Mouse (Mus musculus): ENCODE measurements around the gene Ppp1r12b. TPM values are rescaled to one million over a fixed set of nuclear protein-coding genes. Genes with fewer than 3 reads are reported as not detected.

The Ppp1r12b gene
- polyA plus RNA-seq, 1 experiment from 2014 or later = 8.9 TPM

GRCm38 (mm10) chr1:134817120-134817519 is 138.6 kb downstream of the Ppp1r12b start:
- no peak for ATAC-seq (ENCODE audit: insufficient number of reproducible peaks, low FRiP score, low TSS enrichment, low read depth)
- H3K4me3 ChIP-seq = no peak overlapping the region
- H3K4me1 ChIP-seq = peaks cover 29% of the 10 kb centered on the region
- 93% methylated on average over 1 of the region's 1 CpGs for WGBS
- no peaks in the 10 kb centered on the region for H3K9me3 ChIP-seq
- no peaks in the 10 kb centered on the region for H3K27me3 ChIP-seq
- H3K9ac ChIP-seq = no peak overlapping the region
- H3K4me2 ChIP-seq = no peak overlapping the region
- no peaks in the 10 kb centered on the region for H3K36me3 ChIP-seq
- peak overlapping the region; percentile 75 for H3K27ac ChIP-seq

- Histone ChIP-seq H3K4me3 (no peak overlapping the region), H3K9ac (no peak overlapping the region), H3K36me3 (no peaks in the 10 kb centered on the region), H3K27me3 (no peaks in the 10 kb centered on the region), H3K27ac (peak overlapping the region; percentile 75), H3K4me2 (no peak overlapping the region), H3K9me3 (no peaks in the 10 kb centered on the region), H3K4me1 (peaks cover 34% of the 10 kb centered on the region)
- peak; percentile 93 for ATAC-seq (ENCODE audit: insufficient number of reproducible peaks, low FRiP score, low TSS enrichment, low read depth)
- WGBS = 15% methylated on average over 6 of the region's 6 CpGs
Measured at GRCm38 (mm10) chr1:134816617-134817016, 139.1 kb downstream of the Ppp1r12b start.

- Histone ChIP-seq H3K4me2 (no peak overlapping the region), H3K9ac (no peak overlapping the region), H3K9me3 (no peaks in the 10 kb centered on the region), H3K27me3 (no peaks in the 10 kb centered on the region), H3K4me3 (no peak overlapping the region), H3K36me3 (no peaks in the 10 kb centered on the region), H3K27ac (no peak overlapping the region), H3K4me1 (peaks cover 38% of the 10 kb centered on the region)
- 72% methylated on average over 3 of the region's 3 CpGs for WGBS
- ATAC-seq (ENCODE audit: insufficient number of reproducible peaks, low FRiP score, low TSS enrichment, low read depth) = no peak
Measured at GRCm38 (mm10) chr1:134815748-134816147, 140.0 kb downstream of the Ppp1r12b start.

GRCm38 (mm10) chr1:134805471-134805870 is 150.3 kb downstream of the Ppp1r12b start:
- H3K27ac ChIP-seq = peak overlapping the region; percentile 30; the same call in 1 of the 2 replicates
- no peak overlapping the region for H3K9ac ChIP-seq
- H3K4me1 ChIP-seq = peaks cover 34% of the 10 kb centered on the region
- no peaks in the 10 kb centered on the region for H3K36me3 ChIP-seq
- no peaks in the 10 kb centered on the region for H3K9me3 ChIP-seq
- ATAC-seq (ENCODE audit: insufficient number of reproducible peaks, low FRiP score, low TSS enrichment, low read depth) = no peak
- WGBS = 57% methylated on average over 9 of the region's 9 CpGs
- H3K27me3 ChIP-seq = no peaks in the 10 kb centered on the region
- no peak overlapping the region for H3K4me2 ChIP-seq
- H3K4me3 ChIP-seq = no peak overlapping the region

- Histone ChIP-seq H3K9ac (no peak overlapping the region), H3K27me3 (no peaks in the 10 kb centered on the region), H3K36me3 (no peaks in the 10 kb centered on the region), H3K27ac (peak overlapping the region; percentile 88), H3K4me1 (peaks cover 36% of the 10 kb centered on the region), H3K9me3 (no peaks in the 10 kb centered on the region), H3K4me3 (no peak overlapping the region), H3K4me2 (no peak overlapping the region)
- 23% methylated on average over 5 of the region's 5 CpGs for WGBS
- no peak for ATAC-seq (ENCODE audit: insufficient number of reproducible peaks, low FRiP score, low TSS enrichment, low read depth)
Measured at GRCm38 (mm10) chr1:134804373-134804772, 151.4 kb downstream of the Ppp1r12b start.

GRCm38 (mm10) chr1:134803286-134804117 is 152.2 kb downstream of the Ppp1r12b start:
- Histone ChIP-seq H3K4me2 (peak overlapping the region; percentile 19), H3K4me1 (peaks cover 36% of the 10 kb centered on the region), H3K36me3 (no peaks in the 10 kb centered on the region), H3K4me3 (peak overlapping the region; percentile 15), H3K9me3 (no peaks in the 10 kb centered on the region), H3K27me3 (no peaks in the 10 kb centered on the region), H3K27ac (peak overlapping the region; percentile 88), H3K9ac (no peak overlapping the region)
- ATAC-seq (ENCODE audit: insufficient number of reproducible peaks, low FRiP score, low TSS enrichment, low read depth) = no peak; the same call in 1 of the 2 replicates
- WGBS = 35% methylated on average over 16 of the region's 16 CpGs

GRCm38 (mm10) chr1:134801758-134802157 is 154.0 kb downstream of the Ppp1r12b start:
- H3K36me3 ChIP-seq = no peaks in the 10 kb centered on the region
- peaks cover 36% of the 10 kb centered on the region for H3K4me1 ChIP-seq
- H3K27ac ChIP-seq = 0 out of 2 replicates have a peak overlapping the region, but pooled peaks have one; percentile 54
- no peak overlapping the region for H3K9ac ChIP-seq
- WGBS = 78% methylated on average over 7 of the region's 7 CpGs
- no peak overlapping the region for H3K4me2 ChIP-seq
- no peaks in the 10 kb centered on the region for H3K9me3 ChIP-seq
- no peaks in the 10 kb centered on the region for H3K27me3 ChIP-seq
- peak overlapping the region; percentile 18 for H3K4me3 ChIP-seq
- ATAC-seq (ENCODE audit: insufficient number of reproducible peaks, low FRiP score, low TSS enrichment, low read depth) = no peak

- Histone ChIP-seq H3K36me3 (no peaks in the 10 kb centered on the region), H3K4me1 (peaks cover 14% of the 10 kb centered on the region), H3K27me3 (no peaks in the 10 kb centered on the region), H3K9ac (no peak overlapping the region), H3K27ac (no peak overlapping the region), H3K4me3 (no peak overlapping the region), H3K4me2 (no peak overlapping the region), H3K9me3 (no peaks in the 10 kb centered on the region)
- no peak for ATAC-seq (ENCODE audit: insufficient number of reproducible peaks, low FRiP score, low TSS enrichment, low read depth)
- 86% methylated on average over 3 of the region's 3 CpGs for WGBS
Measured at GRCm38 (mm10) chr1:134796536-134796935, 159.2 kb downstream of the Ppp1r12b start.

- H3K9me3 ChIP-seq = no peaks in the 10 kb centered on the region
- no peak overlapping the region for H3K9ac ChIP-seq
- no peak overlapping the region for H3K27ac ChIP-seq
- peaks cover 10% of the 10 kb centered on the region for H3K4me1 ChIP-seq
- H3K4me2 ChIP-seq = no peak overlapping the region
- ATAC-seq (ENCODE audit: insufficient number of reproducible peaks, low FRiP score, low TSS enrichment, low read depth) = no peak
- H3K36me3 ChIP-seq = no peaks in the 10 kb centered on the region
- no peaks in the 10 kb centered on the region for H3K27me3 ChIP-seq
- H3K4me3 ChIP-seq = no peak overlapping the region
- 81% methylated on average over 1 of the region's 1 CpGs for WGBS
Measured at GRCm38 (mm10) chr1:134796076-134796475, 159.7 kb downstream of the Ppp1r12b start.

GRCm38 (mm10) chr1:134791456-134791855 is 164.3 kb downstream of the Ppp1r12b start:
- no peaks in the 10 kb centered on the region for H3K36me3 ChIP-seq
- H3K9me3 ChIP-seq = no peaks in the 10 kb centered on the region
- no peak overlapping the region for H3K4me3 ChIP-seq
- no peak for ATAC-seq (ENCODE audit: insufficient number of reproducible peaks, low FRiP score, low TSS enrichment, low read depth)
- no peak overlapping the region for H3K9ac ChIP-seq
- H3K4me2 ChIP-seq = no peak overlapping the region
- H3K27ac ChIP-seq = no peak overlapping the region
- H3K4me1 ChIP-seq = peaks cover 9% of the 10 kb centered on the region
- H3K27me3 ChIP-seq = no peaks in the 10 kb centered on the region

GRCm38 (mm10) chr1:134790716-134791439 is 164.9 kb downstream of the Ppp1r12b start:
- ATAC-seq (ENCODE audit: insufficient number of reproducible peaks, low FRiP score, low TSS enrichment, low read depth) = no peak
- Histone ChIP-seq H3K4me1 (peaks cover 11% of the 10 kb centered on the region), H3K36me3 (no peaks in the 10 kb centered on the region), H3K27me3 (no peaks in the 10 kb centered on the region), H3K4me2 (no peak overlapping the region), H3K9me3 (no peaks in the 10 kb centered on the region), H3K9ac (no peak overlapping the region), H3K4me3 (no peak overlapping the region), H3K27ac (no peak overlapping the region)
- 85% methylated on average over 2 of the region's 2 CpGs for WGBS

- H3K4me2 ChIP-seq = no peak overlapping the region
- ATAC-seq (ENCODE audit: insufficient number of reproducible peaks, low FRiP score, low TSS enrichment, low read depth) = no peak
- WGBS = 23% methylated on average over 7 of the region's 7 CpGs
- H3K36me3 ChIP-seq = no peaks in the 10 kb centered on the region
- peaks cover 10% of the 10 kb centered on the region for H3K4me1 ChIP-seq
- no peak overlapping the region for H3K9ac ChIP-seq
- no peaks in the 10 kb centered on the region for H3K9me3 ChIP-seq
- H3K27ac ChIP-seq = peak overlapping the region; percentile 33; the same call in 1 of the 2 replicates
- no peaks in the 10 kb centered on the region for H3K27me3 ChIP-seq
- no peak overlapping the region for H3K4me3 ChIP-seq
Measured at GRCm38 (mm10) chr1:134788096-134788495, 167.6 kb downstream of the Ppp1r12b start.
